Mouse (Mus musculus) lung, postnatal 0 days (tissue): ENCODE measurements around the gene Jdp2.

ENCODE experiments used
- CTCF ChIP-seq: IDR thresholded peaks from 2 replicates; pipeline ENCODE4 v1.5.1; 2016; ENCODE audit warnings: antibody characterized with exemption, mild to moderate bottlenecking
- EP300 ChIP-seq: IDR thresholded peaks from 2 replicates; pipeline ENCODE4 v1.6.1; 2016; ENCODE audit warnings: antibody characterized with exemption, mild to moderate bottlenecking, control low read depth

DNA sequence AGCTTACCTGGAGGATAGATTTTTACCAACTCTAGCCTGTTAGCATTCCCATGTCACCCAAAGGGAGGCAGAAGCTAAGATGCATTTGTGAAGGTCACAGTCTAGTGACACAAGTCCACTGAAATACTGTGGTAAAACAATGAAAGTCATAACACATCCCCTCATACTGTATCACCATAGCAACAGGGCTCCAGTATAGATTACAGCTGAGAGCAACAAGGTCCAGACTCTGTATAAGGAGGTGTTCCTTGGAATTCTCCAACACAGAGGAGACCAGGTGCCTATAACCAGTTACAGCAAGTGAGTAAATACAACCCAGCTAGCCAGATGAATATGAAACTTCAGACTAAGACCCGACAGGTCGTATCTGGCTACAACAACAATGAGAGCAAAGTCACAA lies 33.4 kb upstream of the Jdp2 start:
- no peak for TF ChIP-seq EP300
- no peak for TF ChIP-seq CTCF
